Mouse (Mus musculus): ENCODE data around the gene Ago3.

The Ago3 gene

DNA sequence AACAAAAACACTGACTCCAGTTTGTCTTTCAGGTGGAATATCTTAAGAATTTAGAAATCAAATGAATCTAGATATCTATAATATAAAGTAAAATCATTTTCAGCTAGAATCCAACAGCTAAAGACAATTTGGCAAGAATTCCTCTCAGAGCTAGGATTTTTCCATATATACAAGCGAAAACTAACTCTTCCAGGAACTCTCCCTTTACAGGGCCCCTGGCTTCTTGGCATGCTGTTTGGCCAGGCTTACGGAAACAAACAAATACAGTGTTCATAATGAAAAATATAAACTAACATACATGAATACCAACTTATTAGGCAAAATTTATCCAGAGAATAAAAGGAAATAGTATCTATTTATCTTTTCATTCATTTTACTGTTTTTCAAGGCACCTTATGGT is 5.5 kb downstream of the Ago3 start:
- DNase-seq (ENCODE audit: low spot score in 2 of 2): no peak

DNA sequence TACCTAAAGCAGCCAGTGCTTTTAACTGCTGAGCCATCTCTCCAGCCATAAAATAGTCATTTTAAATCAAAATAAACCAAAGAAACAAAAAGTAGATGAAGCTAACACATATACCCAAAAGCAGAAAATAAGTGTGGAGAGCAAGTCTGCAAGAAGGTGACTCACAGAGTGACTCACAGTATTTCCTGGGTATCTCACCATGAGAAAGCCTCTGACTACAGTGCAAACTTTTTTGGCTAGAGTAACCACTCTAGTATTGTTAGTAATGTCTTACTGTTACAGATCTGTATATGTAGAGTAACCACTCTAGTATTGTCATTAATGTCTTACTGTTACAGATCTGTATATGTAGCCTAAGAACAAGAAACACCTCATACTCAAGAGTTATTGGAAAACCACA is 13.6 kb downstream of the Ago3 start:
- DNase-seq (ENCODE audit: low spot score in 2 of 2): no peak

DNA sequence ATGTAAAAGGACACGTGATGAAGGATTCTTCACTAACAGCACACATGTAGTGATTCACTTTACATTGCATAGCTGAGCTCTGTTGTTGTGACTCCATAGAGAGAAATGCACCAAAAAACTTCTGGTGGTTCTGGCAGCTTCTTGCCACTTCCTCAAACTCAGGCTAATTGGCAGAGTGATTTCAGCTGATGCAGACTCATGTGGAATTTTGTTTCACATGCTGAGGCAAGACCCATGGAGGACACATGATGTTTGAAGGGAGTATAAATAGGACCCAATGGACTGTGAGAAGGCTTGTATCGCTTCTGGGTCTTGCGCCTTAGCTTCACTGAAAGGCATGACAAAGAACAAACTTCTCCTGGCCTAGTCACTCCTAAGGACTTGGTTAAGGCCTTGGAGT is 16.8 kb downstream of the Ago3 start:
- DNase-seq (ENCODE audit: low spot score in 2 of 2): no peak

GRCm38 (mm10) chr4:126371497-126371896 is 57.9 kb downstream of the Ago3 start:
- DNase-seq (ENCODE audit: low spot score in 2 of 2): no peak

DNA sequence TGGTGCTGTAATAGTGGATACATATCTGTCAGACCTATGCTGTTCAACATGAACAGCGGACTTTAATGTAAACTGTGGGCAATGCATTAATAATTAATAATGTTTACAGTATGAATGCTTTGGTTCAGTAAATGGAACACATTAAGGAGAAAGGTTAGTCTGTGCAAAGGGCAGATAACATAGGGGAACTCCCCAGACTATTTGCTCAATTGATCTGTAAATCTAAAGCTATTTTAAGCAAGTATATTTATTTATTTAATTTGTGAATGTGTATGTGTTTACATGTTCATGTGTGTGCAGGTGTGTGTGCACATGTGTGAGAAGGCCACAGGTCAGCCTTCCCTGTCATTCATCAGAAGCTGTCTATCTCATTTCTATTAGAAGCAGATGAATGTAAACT is 69.3 kb downstream of the Ago3 start:
- DNase-seq (ENCODE audit: low spot score in 2 of 2): no peak

GRCm38 (mm10) chr4:126343451-126343850 is 85.9 kb downstream of the Ago3 start:
- no peak for DNase-seq (ENCODE audit: low spot score in 2 of 2)

DNA sequence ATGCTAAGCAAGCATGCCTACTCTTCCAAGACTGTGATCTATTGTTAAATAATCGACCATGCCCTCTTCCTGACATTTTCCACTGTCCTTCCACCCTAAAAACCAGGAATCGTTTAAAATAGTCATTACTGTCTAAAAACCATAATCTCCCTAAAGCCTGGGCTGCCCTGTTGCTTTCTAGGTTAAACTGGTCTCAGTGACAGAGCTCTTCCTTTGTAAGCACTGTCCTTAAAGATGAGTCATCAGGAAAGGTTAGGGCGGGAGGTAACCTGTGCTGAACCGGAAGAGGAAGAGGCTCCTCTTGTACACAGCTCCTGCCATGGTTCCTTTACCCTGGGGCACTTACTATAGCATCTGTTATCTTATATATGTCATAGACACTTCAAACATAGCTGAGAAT is 89.9 kb downstream of the Ago3 start:
- no peak for DNase-seq (ENCODE audit: low spot score in 2 of 2)

DNA sequence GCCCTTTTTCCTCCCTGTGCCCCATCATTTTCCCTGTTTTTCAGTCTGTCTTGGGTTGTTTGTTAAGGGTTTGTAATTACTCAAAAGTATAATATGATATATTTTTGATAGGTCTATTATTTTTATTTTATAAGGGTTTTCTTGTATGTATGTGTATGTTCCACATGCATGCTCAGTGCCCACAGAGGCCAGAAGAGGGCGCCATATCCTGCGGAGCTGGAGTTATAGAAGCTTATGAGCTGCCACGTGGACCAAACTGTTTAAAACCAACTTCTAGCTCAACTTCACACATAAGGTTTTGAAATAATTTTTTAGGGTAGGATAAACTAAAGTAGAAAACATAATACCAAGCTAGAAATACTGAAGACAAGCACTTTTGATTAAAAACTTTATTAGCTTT is 97.0 kb downstream of the Ago3 start:
- no peak for DNase-seq (ENCODE audit: low spot score in 2 of 2)

GRCm38 (mm10) chr4:126331751-126332150 is 97.6 kb downstream of the Ago3 start:
- DNase-seq (ENCODE audit: low spot score in 2 of 2): no peak

- DNase-seq (ENCODE audit: low spot score in 2 of 2): no peak
Measured at GRCm38 (mm10) chr4:126330295-126330694, 99.1 kb downstream of the Ago3 start.

- no peak for DNase-seq (ENCODE audit: low spot score in 2 of 2)
Measured at GRCm38 (mm10) chr4:126326036-126326435, 103.3 kb downstream of the Ago3 start.

- no peak for DNase-seq (ENCODE audit: low spot score in 2 of 2)
Measured at GRCm38 (mm10) chr4:126325281-126325861, 104.0 kb downstream of the Ago3 start, which contains the start of gene Tekt2. Tekt2 (minus strand) TSS chr4:126325688.

GRCm38 (mm10) chr4:126324861-126325260 is 104.5 kb downstream of the Ago3 start:
- no peak for DNase-seq (ENCODE audit: low spot score in 2 of 2)

GRCm38 (mm10) chr4:126322646-126323045 is 106.7 kb downstream of the Ago3 start:
- DNase-seq (ENCODE audit: low spot score in 2 of 2): peak in 1 of 2 experiments; percentile 19

DNA sequence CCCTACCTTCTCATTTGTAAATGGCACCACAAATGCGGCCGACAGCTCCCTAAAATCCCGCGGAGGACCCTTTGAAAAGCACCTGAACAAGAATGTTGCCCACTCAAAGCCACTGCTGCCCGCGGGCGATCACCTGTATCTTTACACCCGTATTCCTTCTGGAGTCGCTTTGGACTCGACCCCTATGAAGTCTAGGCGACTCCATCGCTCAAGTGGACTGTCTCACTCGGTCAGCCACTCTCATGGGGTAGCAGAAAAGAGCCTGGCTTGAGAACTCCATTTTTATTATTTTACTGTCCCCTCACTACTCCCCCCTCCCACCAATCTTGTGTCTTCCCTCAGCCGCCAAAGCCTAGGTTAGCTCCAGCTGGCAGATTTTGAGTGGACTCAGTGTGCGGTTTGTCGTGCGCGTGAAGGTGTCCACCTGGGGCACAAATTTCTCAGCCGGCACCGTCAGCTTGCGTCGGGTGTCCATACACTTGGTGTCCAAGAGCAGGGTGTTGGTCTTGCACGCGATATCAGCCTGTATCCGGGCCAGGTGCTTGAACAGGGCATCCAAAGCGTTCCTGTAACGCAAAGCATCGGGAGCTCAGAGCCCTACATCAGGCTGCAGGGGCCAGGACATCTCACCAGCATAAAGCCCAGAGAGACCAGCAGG is 107.4 kb downstream of the Ago3 start:
- DNase-seq (ENCODE audit: low spot score in 2 of 2): peak in 1 of 2 experiments; percentile 32

- peak; percentile 92 to 99 for DNase-seq (ENCODE audit: low spot score in 2 of 2)
Measured at GRCm38 (mm10) chr4:126321111-126321853, 108.1 kb downstream of the Ago3 start, which contains the start of gene Adprhl2. Adprhl2 (minus strand) TSS chr4:126321703.

DNA sequence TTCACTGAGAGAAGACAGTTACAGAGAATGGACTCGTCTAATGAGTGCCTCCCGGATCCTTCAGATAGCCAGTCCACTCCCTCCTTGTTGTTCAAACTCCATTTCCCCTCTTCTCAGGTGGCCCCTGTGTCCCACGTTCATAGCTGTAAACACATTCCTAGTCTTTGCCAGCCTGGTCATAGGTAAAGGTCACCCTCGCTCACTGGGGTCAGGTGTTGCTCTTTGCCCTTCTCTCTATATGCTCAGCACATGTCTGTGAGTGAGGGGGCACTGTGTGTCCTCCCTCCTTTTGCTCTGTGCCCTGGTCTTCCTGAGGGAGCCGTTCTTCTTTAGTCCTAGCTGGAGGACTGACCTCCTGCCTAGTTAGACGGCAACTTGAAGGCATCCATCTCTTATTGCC is 109.5 kb downstream of the Ago3 start:
- no peak for DNase-seq (ENCODE audit: low spot score in 2 of 2)

DNA sequence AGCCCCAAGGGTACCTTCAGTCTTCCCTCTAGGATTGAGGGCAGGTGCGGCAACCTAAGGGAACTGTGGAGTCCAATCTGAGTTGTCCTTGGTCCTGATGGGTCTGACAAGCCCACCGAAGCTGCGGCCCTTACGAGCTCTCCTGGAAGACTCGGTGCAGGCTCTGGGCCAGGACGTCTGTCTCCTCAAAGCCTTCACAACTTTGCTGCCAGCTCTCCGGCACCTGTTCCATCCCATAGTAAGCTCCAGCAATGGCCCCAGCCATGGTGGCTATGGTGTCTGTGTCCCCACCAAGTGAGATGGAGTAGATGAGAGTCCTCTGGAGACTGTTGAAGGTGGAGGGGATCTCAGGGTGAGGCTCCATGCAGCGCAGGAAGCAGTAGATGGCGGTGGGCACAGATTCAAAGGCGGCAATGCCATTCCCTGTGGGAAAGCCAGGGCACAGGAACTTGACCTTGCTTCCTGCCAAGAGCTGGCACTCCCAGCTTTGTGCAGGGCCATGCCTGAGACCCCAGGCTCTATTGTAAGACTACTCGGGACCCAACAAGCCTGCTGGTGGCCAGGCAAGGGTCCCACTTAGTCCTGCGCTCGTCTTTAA is 112.8 kb downstream of the Ago3 start:
- no peak for DNase-seq (ENCODE audit: low spot score in 2 of 2)

DNA sequence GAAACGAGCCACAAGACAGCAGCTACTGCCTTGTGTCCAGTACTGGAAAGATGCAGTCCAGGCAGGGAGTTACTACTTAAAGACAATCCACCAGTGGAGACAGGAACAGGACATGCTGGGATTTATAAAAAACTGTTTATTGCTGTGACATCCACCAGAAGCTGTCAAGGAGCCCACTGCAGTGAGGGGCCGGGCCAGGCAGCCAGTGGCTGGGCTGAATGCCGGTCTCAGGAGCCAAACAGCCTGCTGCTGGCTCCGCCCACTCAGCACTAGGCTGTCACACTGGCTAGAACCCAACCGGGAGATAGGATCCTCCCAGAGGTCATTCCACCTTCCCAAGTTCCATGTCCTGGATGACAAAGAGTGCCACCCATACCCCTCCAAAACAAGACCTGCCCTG is 113.4 kb downstream of the Ago3 start:
- DNase-seq (ENCODE audit: low spot score in 2 of 2): no peak

DNA sequence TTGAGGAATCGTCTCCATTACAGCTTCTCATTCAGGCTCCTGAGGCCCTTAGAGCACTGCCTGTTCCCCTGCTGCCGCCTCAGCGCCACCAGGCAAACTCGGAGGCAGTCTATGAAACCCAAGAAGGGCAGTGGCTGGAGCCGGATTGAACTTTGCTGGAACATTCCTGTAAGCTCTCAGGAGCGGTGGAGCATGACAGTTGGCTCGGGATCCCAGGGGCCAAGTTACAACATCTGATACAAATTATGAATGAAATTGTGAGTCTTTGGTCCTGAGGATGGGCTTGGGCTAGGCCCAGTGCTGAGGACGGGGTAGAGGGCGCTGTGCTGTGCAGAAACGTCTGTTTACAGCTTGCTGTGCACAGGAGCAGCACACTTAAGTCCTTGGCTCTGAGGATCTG is 115.0 kb downstream of the Ago3 start:
- no peak for DNase-seq (ENCODE audit: low spot score in 2 of 2)

DNA sequence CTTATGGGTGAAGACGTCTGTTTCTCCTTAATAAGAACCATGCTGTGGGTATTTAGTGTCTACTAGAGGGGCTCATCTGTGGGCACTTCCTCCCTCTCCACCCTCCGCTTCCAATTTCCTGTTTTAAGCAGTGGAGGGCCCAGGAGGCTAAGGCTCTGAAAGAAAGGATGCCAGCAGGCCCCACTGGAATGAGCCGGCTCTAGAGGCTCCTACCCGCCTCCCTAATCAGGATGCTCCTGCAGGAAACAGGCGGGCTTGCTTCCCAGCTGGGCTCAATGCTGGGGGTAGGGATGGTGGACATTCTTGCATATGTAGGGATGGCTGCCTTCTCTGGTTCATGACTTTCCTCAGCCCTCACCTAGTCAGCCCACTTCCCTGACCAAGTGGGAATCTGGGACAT is 116.2 kb downstream of the Ago3 start:
- DNase-seq (ENCODE audit: low spot score in 2 of 2): peak in 1 of 2 experiments; percentile 5

GRCm38 (mm10) chr4:126311566-126312200 is 117.7 kb downstream of the Ago3 start:
- no peak for DNase-seq (ENCODE audit: low spot score in 2 of 2)

Measured in frontal cortex, postnatal 10 days (tissue).